Mouse (Mus musculus) heart, adult 2 months (tissue): Measurements from ENCODE around the gene Dhps. TPM values are rescaled to one million over a fixed set of nuclear protein-coding genes. Genes with fewer than 3 reads are reported as not detected.
A peak's percentile ranks its signal among the peaks of the same experiment; 100 is the strongest.
"Not testable (repeated sequence)": the region's sequence is repeated elsewhere in the genome, so short reads cannot be mapped to it uniquely, and the experiment has no call there.

Source experiments
- DNase-seq, 2 experiments: peaks; one replicate each; pipeline ENCODE4 v3.0.0; 2021
- H3K27ac ChIP-seq: fragments of 200-600 bp; 2 replicates; pipeline ENCODE4 v1.8.1; 2022
- H3K27me3 ChIP-seq: fragments of 200-500 bp; 2 replicates; pipeline ENCODE4 v1.6.1; 2012; ENCODE audit warnings: mild to moderate bottlenecking, low read length, inconsistent platforms, mixed read lengths; ENCODE audit not compliant: control insufficient read depth, insufficient read depth
- H3K36me3 ChIP-seq: fragments of 200-500 bp; 2 replicates; pipeline ENCODE4 v1.6.1; 2012; ENCODE audit warnings: low read length, inconsistent platforms; ENCODE audit not compliant: control insufficient read depth, insufficient read depth
- H3K4me1 ChIP-seq: fragments of 200-500 bp; 2 replicates; pipeline ENCODE4 v1.6.1; 2011; ENCODE audit warnings: low read length; ENCODE audit not compliant: control insufficient read depth, insufficient read depth
- H3K4me3 ChIP-seq: fragments of 200-600 bp; 2 replicates; pipeline ENCODE4 v1.8.1; 2022
- H3K79me2 ChIP-seq: fragments of 200-500 bp; replicated peaks from 2 replicates; pipeline ENCODE4 v1.6.1; 2012; ENCODE audit warnings: mild to moderate bottlenecking, inconsistent platforms, low read length, moderate library complexity, mixed read lengths; ENCODE audit not compliant: control insufficient read depth, insufficient read depth
- H3K9ac ChIP-seq: fragments of 200-500 bp; 2 replicates; pipeline ENCODE4 v1.6.1; 2012; ENCODE audit warnings: low read depth, mild to moderate bottlenecking, control low read depth, inconsistent platforms, low read length, mixed read lengths
- CTCF ChIP-seq: fragments of 200-600 bp; IDR thresholded peaks from 2 replicates; pipeline ENCODE4 v1.8.1; 2022; ENCODE audit warnings: antibody characterized with exemption, mild to moderate bottlenecking, moderate library complexity
- EP300 ChIP-seq: fragments of 200-500 bp; IDR thresholded peaks from 2 replicates; pipeline ENCODE4 v1.6.1; 2011; ENCODE audit warnings: low read depth, low read length, control low read depth; ENCODE audit not compliant: insufficient read depth
- POLR2A ChIP-seq: fragments of 200-500 bp; IDR thresholded peaks from 2 replicates; pipeline ENCODE4 v1.6.1; 2011; ENCODE audit warnings: mild to moderate bottlenecking, low read depth, low read length, control low read depth; ENCODE audit not compliant: insufficient read depth
- WGBS: fragments of 180-500 bp; shearing (Covaris S2); methylation state at CpG from one replicate; pipeline ENCODE4 v1.1.7; 2018; 5-methylcytosine and 5-hydroxymethylcytosine counted together
- intact Hi-C: fragments of 180-260 bp; cut with DNase I; formaldehyde crosslinking; loops from one replicate; pipeline ENCODE4 v1.15.1; 2025
- microRNA-seq, 2 experiments: library from miRNA; unstranded; fragments of <30 nt; microRNA quantifications; one replicate each; pipeline ENCODE4 v1.2.0; 2021
- polyA plus RNA-seq: library from polyadenylated mRNA; depleted of rRNA; stranded (reverse); fragments of >200 nt; gene quantifications from 2 replicates; pipeline ENCODE4 v1.2.3, GENCODE M21; 2012; rRNA removed
- total RNA-seq, 2 experiments: library from RNA; stranded (reverse); gene quantifications; 2 replicates each; pipeline ENCODE4 v1.2.3; 2021

The Dhps gene
- total and polyA plus RNA-seq, 3 experiments: 26.1 to 31.5 (median 29.4) TPM

DNA sequence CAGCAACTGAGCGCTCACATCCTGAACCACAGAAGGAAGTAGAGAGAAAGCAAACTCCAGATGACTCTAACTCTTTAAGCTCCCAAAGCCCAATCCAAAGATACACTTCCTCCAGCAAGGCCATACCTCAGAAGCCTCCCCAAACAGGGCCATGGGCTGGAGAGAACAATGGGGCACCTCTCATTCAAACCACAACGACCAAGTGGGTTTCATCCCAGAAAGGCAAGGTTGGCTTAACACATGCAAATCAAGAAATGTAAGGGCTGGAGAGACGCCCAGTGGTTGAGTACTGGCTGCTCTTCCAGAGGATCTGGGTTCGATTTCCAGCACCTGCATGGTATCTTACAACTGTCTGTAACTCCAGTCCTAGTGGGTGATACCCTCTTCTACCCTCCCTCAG is 43.9 kb downstream of the Dhps start:
- DNase-seq: no peak
- intact Hi-C loops: loop anchor here (5.0 kb wide), 1 partner anchor 33 kb away; the partner anchor contains the start of genes Man2b1, Wdr83 and Wdr83os
- no peak for TF ChIP-seq EP300
- no peak for TF ChIP-seq CTCF
- no peak for TF ChIP-seq POLR2A
- H3K36me3 ChIP-seq: peaks cover 2% of the 10 kb centered on the region; the same call in 1 of the 2 replicates
- no peak overlapping the region for H3K9ac ChIP-seq
- H3K79me2 ChIP-seq: no peaks in the 10 kb centered on the region
- H3K27me3 ChIP-seq: no peaks in the 10 kb centered on the region
- WGBS: 79% methylated on average over 4 of the region's 4 CpGs
- no peak overlapping the region for H3K4me3 ChIP-seq
- no peaks in the 10 kb centered on the region for H3K4me1 ChIP-seq
- H3K27ac ChIP-seq: no peak overlapping the region

DNA sequence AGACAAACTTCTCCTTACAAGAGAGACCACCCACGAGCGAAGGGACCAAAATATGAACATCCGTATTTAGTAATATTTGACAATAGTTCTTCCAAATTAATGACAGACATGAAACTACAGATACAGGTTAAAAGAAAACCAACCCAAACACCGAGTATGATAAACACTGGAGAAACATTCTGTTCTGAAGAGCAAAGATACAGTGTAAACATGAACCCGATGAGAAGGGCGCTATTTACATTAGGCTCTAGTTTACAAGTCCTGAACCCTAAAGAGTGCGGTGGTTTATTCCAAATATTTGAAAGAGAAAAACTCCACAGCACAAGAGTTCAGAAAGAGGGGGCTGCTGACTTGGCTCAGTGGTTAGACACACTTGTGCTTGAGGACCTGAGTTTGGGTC is 45.4 kb downstream of the Dhps start:
- H3K9ac ChIP-seq: no peak overlapping the region
- TF ChIP-seq EP300: no peak
- no peak for TF ChIP-seq POLR2A
- TF ChIP-seq CTCF: no peak
- intact Hi-C loops: loop anchor here (5.0 kb wide), 1 partner anchor 35 kb away; the partner anchor contains the start of genes Man2b1, Wdr83 and Wdr83os
- no peaks in the 10 kb centered on the region for H3K79me2 ChIP-seq
- H3K4me1 ChIP-seq: no peaks in the 10 kb centered on the region
- WGBS: 92% methylated on average over 7 of the region's 7 CpGs
- no peaks in the 10 kb centered on the region for H3K27me3 ChIP-seq
- no peak for DNase-seq
- no peaks in the 10 kb centered on the region for H3K36me3 ChIP-seq
- no peak overlapping the region for H3K27ac ChIP-seq
- H3K4me3 ChIP-seq: no peak overlapping the region

DNA sequence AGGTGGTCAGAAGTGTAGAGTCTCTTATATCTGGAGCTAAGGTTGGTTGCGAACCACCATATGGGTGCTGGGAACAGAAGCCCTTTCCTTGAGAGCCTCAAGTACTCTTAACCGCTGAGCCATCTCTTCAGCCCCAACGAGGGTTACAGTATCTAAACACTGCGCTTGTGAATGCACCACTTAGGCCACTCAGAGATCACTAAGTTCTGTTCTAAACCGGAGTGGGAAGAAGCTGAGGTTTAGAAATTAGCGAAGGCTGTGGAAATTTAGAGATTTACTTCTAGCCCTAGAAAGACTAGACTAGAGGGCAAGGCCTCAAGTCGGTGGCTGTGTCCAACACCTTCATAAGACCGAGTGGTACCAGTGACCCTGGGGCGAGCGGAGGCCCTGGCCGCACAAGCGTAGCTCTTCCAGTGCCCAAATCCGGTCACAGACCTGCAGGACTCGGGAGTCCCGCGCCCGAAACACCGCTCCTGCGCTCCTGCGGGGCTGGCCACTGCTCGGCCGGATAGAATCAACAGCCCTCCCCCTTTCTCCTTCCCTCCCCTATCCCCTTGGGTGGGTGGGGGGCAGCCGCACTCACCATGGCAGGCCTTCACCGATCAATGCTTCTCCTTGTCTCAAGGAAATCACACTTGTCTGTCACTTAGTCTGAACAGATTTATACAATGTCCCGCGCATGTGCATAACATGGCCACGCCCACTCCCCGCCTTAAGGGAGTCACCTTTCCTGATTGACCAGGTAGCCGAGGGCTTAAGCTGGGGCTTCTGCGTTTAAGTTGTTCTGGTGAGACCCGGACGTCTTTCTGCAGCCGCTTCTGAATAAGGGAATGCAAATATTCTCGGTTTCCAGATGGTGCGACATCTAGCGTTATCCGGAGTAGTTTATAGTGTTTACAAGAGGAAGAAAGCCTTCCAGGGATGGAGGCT is 47.8 kb downstream of the Dhps start:
- Histone ChIP-seq H3K4me1 (no peaks in the 10 kb centered on the region), H3K27me3 (no peaks in the 10 kb centered on the region), H3K9ac (peak overlapping the region; percentile 95), H3K36me3 (no peaks in the 10 kb centered on the region), H3K4me3 (peak overlapping the region; percentile 63), H3K27ac (peak overlapping the region; percentile 66), H3K79me2 (no peaks in the 10 kb centered on the region)
- TF ChIP-seq POLR2A (peak; percentile 65), CTCF (peak; percentile 56), EP300 (no peak)
- DNase-seq: peak; percentile 83 to 85
- intact Hi-C loops: loop anchor here (5.0 kb wide), 1 partner anchor 37 kb away; the partner anchor contains the start of genes Man2b1, Wdr83 and Wdr83os
- WGBS: 8% methylated on average over 37 of the region's 37 CpGs

DNA sequence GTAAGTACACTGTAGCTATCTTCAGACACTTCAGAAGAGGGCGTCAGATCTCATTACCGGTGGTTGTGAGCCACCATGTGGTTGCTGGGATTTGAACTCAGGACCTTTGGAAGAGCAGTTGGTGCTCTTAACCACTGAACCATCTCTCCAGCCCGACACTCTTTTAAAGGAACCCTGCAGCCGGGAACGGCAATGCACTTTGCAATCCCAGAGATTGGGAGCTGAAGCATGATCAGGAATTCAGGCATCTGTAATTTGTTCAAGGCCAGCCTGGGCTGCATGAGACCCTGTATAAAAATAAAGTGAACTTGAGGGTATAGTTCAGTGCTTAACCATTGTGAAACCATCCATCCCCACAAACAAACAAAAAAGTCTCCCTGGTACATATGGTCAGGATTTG is 48.7 kb downstream of the Dhps start:
- H3K4me1 ChIP-seq, H3K27ac ChIP-seq, H3K27me3 ChIP-seq, intact Hi-C loops, H3K79me2 ChIP-seq, DNase-seq, H3K4me3 ChIP-seq, H3K36me3 ChIP-seq, H3K9ac ChIP-seq: not testable (repeated sequence)
- 81% methylated on average over 5 of the region's 5 CpGs for WGBS

DNA sequence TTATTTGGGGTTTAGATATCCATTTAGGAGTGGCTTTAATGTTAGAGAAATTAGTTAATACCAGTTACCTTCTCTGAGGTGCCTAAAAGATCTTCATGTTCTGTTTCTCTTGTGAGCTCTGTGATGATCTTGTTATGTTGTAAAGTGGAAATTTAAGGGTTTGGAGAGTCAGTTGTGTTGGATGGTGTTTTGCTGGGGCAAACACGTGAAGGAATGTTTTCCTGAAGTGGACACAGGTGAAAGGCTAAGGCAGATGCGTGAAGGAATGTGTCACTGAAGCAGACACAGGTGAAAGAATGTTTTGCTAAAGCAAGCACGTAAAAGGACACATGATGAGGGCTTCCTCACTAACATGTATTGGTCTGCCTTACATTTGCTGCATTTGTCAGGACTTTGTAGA is 51.4 kb downstream of the Dhps start, which contains the start of gene Zfp791:
Gene Zfp791 (minus strand): TSS at position 101 of the 400 bp plus-strand sequence.
- no peaks in the 10 kb centered on the region for H3K27me3 ChIP-seq
- intact Hi-C loops: no loop called here
- no peak within 1 kb of the TSS for H3K4me3 ChIP-seq
- H3K79me2 ChIP-seq: no peaks in the 10 kb centered on the region
- no peak for DNase-seq
- WGBS: 77% methylated on average over 3 of the region's 3 CpGs
- no peak within 1 kb of the TSS for H3K27ac ChIP-seq
- H3K9ac ChIP-seq: no peak within 1 kb of the TSS
- TF ChIP-seq EP300: no peak
- TF ChIP-seq CTCF: no peak
- no peak for TF ChIP-seq POLR2A
- no peaks in the 10 kb centered on the region for H3K4me1 ChIP-seq
- H3K36me3 ChIP-seq: no peaks in the 10 kb centered on the region

DNA sequence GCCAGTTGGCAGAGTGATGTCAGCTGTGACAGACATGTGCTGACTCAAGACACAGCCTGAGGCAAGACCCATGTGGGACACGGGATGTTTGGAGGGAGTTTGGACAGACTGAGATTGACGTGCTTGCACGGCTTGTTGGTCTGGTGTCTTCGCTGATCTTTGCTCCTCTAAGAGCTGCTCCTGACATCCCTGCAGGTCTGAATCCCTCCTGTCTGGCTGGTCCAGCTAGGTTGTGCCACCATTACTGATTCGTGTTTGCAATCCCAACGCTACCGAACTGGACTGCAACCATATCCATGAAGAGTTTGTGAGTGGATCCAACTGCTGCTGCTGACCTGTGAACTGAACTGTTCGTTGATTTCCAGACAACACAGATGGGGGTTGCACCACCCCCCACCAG is 52.1 kb downstream of the Dhps start:
- Histone ChIP-seq H3K27me3 (no peaks in the 10 kb centered on the region), H3K27ac (no peak overlapping the region), H3K36me3 (no peaks in the 10 kb centered on the region), H3K4me3 (no peak overlapping the region), H3K4me1 (no peaks in the 10 kb centered on the region), H3K9ac (no peak overlapping the region), H3K79me2 (no peaks in the 10 kb centered on the region)
- intact Hi-C loops: no loop called here
- no peak for DNase-seq
- 92% methylated on average over 8 of the region's 8 CpGs for WGBS
- TF ChIP-seq CTCF (no peak), POLR2A (no peak), EP300 (no peak)

Small RNA genes lying within 50 kb of the gene (microRNA-seq; reads per million reads assigned to microRNA genes)
- gene Gm23388 (0 to 1.1 reads per million in 2 experiments), gene Mir7070 (0 reads per million in 2 experiments)

Other genes starting within 250 kb of the Dhps start
- 10 to 100 TPM; 11.2 to 12.3 TPM for gene Dand5, start 248.9 kb upstream of the Dhps start, total RNA-seq
- 6.1 and 7.6 TPM in 2 replicates for gene Dand5, start 248.9 kb upstream of the Dhps start, polyA plus RNA-seq
- gene Gadd45gip1, start 240.2 kb upstream of the Dhps start, total RNA-seq: 10 to 100 TPM; 27.4 to 29.7 TPM
- 13.4 and 21.2 TPM in 2 replicates for gene Gadd45gip1, start 240.2 kb upstream of the Dhps start, polyA plus RNA-seq
- gene Rad23a, start 231.1 kb upstream of the Dhps start, total RNA-seq: 10 to 100 TPM; 85.1 to 87.6 TPM
- gene Rad23a, start 231.1 kb upstream of the Dhps start, polyA plus RNA-seq: 77.3 and 101 TPM in 2 replicates
- gene Calr, start 224.8 kb upstream of the Dhps start, total RNA-seq: 100 to 1,000 TPM; 352 to 416 TPM
- gene Calr, start 224.8 kb upstream of the Dhps start, polyA plus RNA-seq: 154 and 269 TPM in 2 replicates
- gene Farsa, start 214.8 kb upstream of the Dhps start, total RNA-seq: 10 to 100 TPM; 21.8 to 24.5 TPM
- gene Farsa, start 214.8 kb upstream of the Dhps start, polyA plus RNA-seq: 32.5 and 41.4 TPM in 2 replicates
- gene Syce2, start 199.6 kb upstream of the Dhps start, total RNA-seq: 1 to 10 TPM; 2.6 to 4.3 TPM
- 0.33 and 0.64 TPM in 2 replicates for gene Syce2, start 199.6 kb upstream of the Dhps start, polyA plus RNA-seq
- gene Gcdh, start 177.8 kb upstream of the Dhps start, total RNA-seq: 10 to 100 TPM; 71.5 to 89.9 TPM
- 134 and 148 TPM in 2 replicates for gene Gcdh, start 177.8 kb upstream of the Dhps start, polyA plus RNA-seq
- gene Klf1, start 169.8 kb upstream of the Dhps start, total RNA-seq: under 1 TPM in 1 of 2 experiments, not detected in 1; 0.16 TPM
- 0.08 and 0.23 TPM in 2 replicates for gene Klf1, start 169.8 kb upstream of the Dhps start, polyA plus RNA-seq
- gene Dnase2a, start 163.2 kb upstream of the Dhps start, total RNA-seq: 1 to 10 TPM; 6.5 to 9.6 TPM
- gene Dnase2a, start 163.2 kb upstream of the Dhps start, polyA plus RNA-seq: 9.2 and 10.9 TPM in 2 replicates
- under 1 TPM; 0.07 to 0.10 TPM for gene Mast1, start 134.4 kb upstream of the Dhps start, total RNA-seq
- gene Mast1, start 134.4 kb upstream of the Dhps start, polyA plus RNA-seq: 0.16 and 0.18 TPM in 2 replicates
- not detected for gene Rtbdn, start 124.8 kb upstream of the Dhps start, total RNA-seq
- gene Rtbdn, start 124.8 kb upstream of the Dhps start, polyA plus RNA-seq: not detected in 2 replicates
- gene Gm49661, start 102.3 kb upstream of the Dhps start, total RNA-seq: 1 to 10 TPM; 1.3 to 2.1 TPM
- not detected in 2 replicates for gene Gm49661, start 102.3 kb upstream of the Dhps start, polyA plus RNA-seq
- gene Prdx2, start 102.2 kb upstream of the Dhps start, total RNA-seq: 100 to 1,000 TPM; 591 to 662 TPM
- gene Prdx2, start 102.2 kb upstream of the Dhps start, polyA plus RNA-seq: 464 and 584 TPM in 2 replicates
- gene Rnaseh2a, start 102.0 kb upstream of the Dhps start, total RNA-seq: 10 to 100 TPM; 38.1 to 50.5 TPM
- 33.7 and 46.3 TPM in 2 replicates for gene Rnaseh2a, start 102.0 kb upstream of the Dhps start, polyA plus RNA-seq
- gene Junb, start 93.0 kb upstream of the Dhps start, total RNA-seq: 10 to 100 TPM; 10.4 to 19.0 TPM
- gene Junb, start 93.0 kb upstream of the Dhps start, polyA plus RNA-seq: 13.1 and 17.3 TPM in 2 replicates
- 1 to 10 TPM; 2.0 TPM for gene Hook2, start 81.2 kb upstream of the Dhps start, total RNA-seq
- 2.3 and 2.4 TPM in 2 replicates for gene Hook2, start 81.2 kb upstream of the Dhps start, polyA plus RNA-seq
- not detected for gene Best2, start 57.2 kb upstream of the Dhps start, total RNA-seq
- not detected in 2 replicates for gene Best2, start 57.2 kb upstream of the Dhps start, polyA plus RNA-seq
- 10 to 100 TPM; 58.5 to 71.8 TPM for gene Asna1, start 46.5 kb upstream of the Dhps start, total RNA-seq
- gene Asna1, start 46.5 kb upstream of the Dhps start, polyA plus RNA-seq: 104 and 133 TPM in 2 replicates
- 10 to 100 TPM; 81.5 to 94.1 TPM for gene Trir, start 44.9 kb upstream of the Dhps start, total RNA-seq
- gene Trir, start 44.9 kb upstream of the Dhps start, polyA plus RNA-seq: 47.2 and 54.3 TPM in 2 replicates
- 10 to 100 TPM; 26.8 to 28.4 TPM for gene Tnpo2, start 34.8 kb upstream of the Dhps start, total RNA-seq
- 26.8 and 34.8 TPM in 2 replicates for gene Tnpo2, start 34.8 kb upstream of the Dhps start, polyA plus RNA-seq
- 1 to 10 TPM; 2.4 to 2.5 TPM for gene Fbxw9, start 11.7 kb upstream of the Dhps start, total RNA-seq
- gene Fbxw9, start 11.7 kb upstream of the Dhps start, polyA plus RNA-seq: 9.3 and 10.5 TPM in 2 replicates
- gene Gm5741, start 3.8 kb upstream of the Dhps start, total RNA-seq: not detected
- gene Gm5741, start 3.8 kb upstream of the Dhps start, polyA plus RNA-seq: not detected in 2 replicates
- 10 to 100 TPM; 39.0 to 41.4 TPM for gene Wdr83os, start 9.0 kb downstream of the Dhps start, total RNA-seq
- 99.3 and 108 TPM in 2 replicates for gene Wdr83os, start 9.0 kb downstream of the Dhps start, polyA plus RNA-seq
- 10 to 100 TPM; 29.4 to 30.2 TPM for gene Wdr83, start 9.5 kb downstream of the Dhps start, total RNA-seq
- gene Wdr83, start 9.5 kb downstream of the Dhps start, polyA plus RNA-seq: 39.2 and 44.2 TPM in 2 replicates
- 10 to 100 TPM; 25.4 to 26.8 TPM for gene Man2b1, start 11.5 kb downstream of the Dhps start, total RNA-seq
- 37.3 and 42.3 TPM in 2 replicates for gene Man2b1, start 11.5 kb downstream of the Dhps start, polyA plus RNA-seq
- 1 to 10 TPM; 1.6 to 2.6 TPM for gene Zfp791, start 51.3 kb downstream of the Dhps start, total RNA-seq
- 1.00 and 1.2 TPM in 2 replicates for gene Zfp791, start 51.3 kb downstream of the Dhps start, polyA plus RNA-seq
- not detected for gene Cks1brt, start 80.2 kb downstream of the Dhps start, total RNA-seq
- not detected in 2 replicates for gene Cks1brt, start 80.2 kb downstream of the Dhps start, polyA plus RNA-seq
- gene Olfr371, start 154.2 kb downstream of the Dhps start, total RNA-seq: not detected
- not detected in 2 replicates for gene Olfr371, start 154.2 kb downstream of the Dhps start, polyA plus RNA-seq
- gene Orc6, start 227.9 kb downstream of the Dhps start, total RNA-seq: 1 to 10 TPM; 5.2 to 5.5 TPM
- gene Orc6, start 227.9 kb downstream of the Dhps start, polyA plus RNA-seq: 6.1 and 7.1 TPM in 2 replicates
- gene Vps35, start 228.0 kb downstream of the Dhps start, total RNA-seq: 10 to 100 TPM; 63.5 to 68.9 TPM
- gene Vps35, start 228.0 kb downstream of the Dhps start, polyA plus RNA-seq: 19.0 and 40.9 TPM in 2 replicates